Mouse (Mus musculus) yolk sac, embryonic 10.5 days (tissue): ENCODE measurements at regions not wholly inside any gene's neighbourhood (a gene's known extent, or its start where the extent isn't known, plus 50 kb on each side); places are given as distances from the start of the nearest gene placed in this dataset.

ENCODE experiments used
- DNase-seq: peaks from one replicate; pipeline ENCODE4 v3.0.0-alpha.2; 2017; ENCODE audit warnings: low spot score

DNA sequence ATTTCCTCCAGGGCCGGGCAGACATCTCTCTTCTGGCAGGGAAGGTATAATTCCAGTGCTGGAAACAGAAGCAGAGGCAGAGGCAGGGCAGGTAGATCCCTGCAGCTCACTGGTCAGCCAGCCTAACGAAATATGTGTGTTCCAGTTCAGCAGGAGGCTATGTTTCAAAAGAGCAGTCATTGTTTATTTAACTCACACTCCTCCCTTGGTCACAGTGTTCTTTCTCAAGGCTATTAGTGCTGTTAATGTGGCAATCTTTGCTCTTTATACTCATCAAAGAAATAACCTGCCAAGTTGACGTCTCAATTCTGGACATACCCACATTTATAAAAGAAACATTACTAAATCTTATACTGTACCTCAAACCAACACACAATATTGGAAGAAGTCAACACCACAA, 253.3 kb upstream of the Adgrl3 start:
- no peak for DNase-seq

DNA sequence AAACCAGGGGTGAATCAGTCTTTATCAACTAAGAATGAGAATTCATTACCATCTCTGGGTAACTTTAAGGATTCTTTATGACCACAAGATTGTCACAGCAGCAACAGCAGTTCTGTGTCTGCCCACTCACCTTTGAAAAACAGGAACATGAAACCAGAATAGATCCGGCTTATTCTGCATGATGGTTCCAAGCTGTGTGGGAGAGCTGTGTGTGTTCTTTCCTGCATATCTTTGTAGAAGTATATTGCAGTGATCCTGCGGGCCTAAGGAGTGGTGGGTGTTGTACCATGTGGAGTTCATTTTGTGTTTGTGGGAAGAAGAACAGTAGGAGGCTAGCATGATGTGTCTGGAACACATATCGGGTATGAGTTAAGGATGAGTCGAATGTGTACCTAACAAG, 236.0 kb upstream of the Adgrl3 start:
- DNase-seq, result no peak

- no peak for DNase-seq
Observed at GRCm38 (mm10) chr5:80784746-80785145, 235.2 kb upstream of the Adgrl3 start.

- no peak for DNase-seq
Observed at GRCm38 (mm10) chr5:80791658-80792057, 228.3 kb upstream of the Adgrl3 start.

GRCm38 (mm10) chr5:80799777-80800176, 220.2 kb upstream of the Adgrl3 start:
- DNase-seq, result no peak

DNA sequence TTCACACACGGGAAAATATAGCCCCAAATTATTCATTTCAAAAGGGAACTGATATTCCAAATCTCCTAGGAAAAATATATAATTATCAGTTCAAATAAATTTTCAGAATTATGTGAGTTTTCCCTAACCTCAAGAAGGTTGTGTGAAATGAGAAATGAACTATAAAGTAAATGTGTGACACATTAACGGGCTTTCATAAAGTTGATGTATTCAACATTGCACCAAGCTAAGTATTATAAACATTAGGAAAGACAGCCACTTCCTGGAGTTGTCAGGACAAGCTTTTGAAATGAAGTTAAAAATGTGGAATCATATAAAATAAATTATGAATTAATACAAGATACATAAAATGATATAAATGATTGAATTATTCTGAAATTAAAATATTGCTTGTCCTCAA, 207.0 kb upstream of the Adgrl3 start:
- DNase-seq, result no peak

- DNase-seq, result no peak
Observed at GRCm38 (mm10) chr5:80819208-80819607, 200.7 kb upstream of the Adgrl3 start.

DNA sequence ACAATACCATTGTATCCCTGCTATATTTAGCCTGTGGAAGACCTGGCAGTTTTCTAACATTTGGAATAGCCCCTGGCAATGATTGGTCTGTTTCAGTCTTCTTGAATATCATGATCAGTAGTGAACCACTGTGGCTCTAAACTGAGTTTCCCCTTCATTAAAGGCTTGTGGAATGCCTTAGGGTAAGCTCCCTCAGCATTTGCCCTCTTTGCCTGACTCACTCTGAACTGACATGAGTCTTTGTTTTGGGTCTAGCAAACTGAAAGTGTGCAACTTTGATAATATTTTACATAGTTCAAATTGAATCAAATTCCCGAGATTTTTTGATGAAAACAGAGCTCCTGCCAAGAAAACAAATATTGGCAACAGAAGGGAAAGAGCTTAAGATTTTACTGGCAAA, 177.4 kb upstream of the Adgrl3 start:
- DNase-seq, result no peak

- no peak for DNase-seq
Observed at GRCm38 (mm10) chr5:80855034-80855433, 164.9 kb upstream of the Adgrl3 start.

GRCm38 (mm10) chr5:80876600-80876999, 143.3 kb upstream of the Adgrl3 start:
- no peak for DNase-seq

DNA sequence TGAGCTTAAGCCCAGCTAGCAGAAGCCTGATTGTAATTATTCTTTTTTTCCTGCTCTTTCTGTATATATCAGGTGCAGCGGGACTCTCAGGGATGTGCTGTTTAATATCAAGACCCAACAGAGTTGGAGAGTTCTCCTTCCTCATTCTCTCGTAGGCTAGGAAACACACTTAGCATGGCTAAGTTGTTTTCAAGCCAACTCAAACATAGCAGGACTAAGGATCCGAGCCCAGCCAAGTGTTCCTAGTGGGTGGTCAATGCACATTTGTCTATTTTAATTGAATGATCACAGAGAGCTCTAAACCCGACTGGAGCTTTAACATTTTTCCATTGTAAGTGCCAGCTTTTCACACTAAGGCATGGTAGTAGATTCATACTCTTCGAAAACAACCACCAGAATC, 121.7 kb upstream of the Adgrl3 start:
- DNase-seq, result no peak

DNA sequence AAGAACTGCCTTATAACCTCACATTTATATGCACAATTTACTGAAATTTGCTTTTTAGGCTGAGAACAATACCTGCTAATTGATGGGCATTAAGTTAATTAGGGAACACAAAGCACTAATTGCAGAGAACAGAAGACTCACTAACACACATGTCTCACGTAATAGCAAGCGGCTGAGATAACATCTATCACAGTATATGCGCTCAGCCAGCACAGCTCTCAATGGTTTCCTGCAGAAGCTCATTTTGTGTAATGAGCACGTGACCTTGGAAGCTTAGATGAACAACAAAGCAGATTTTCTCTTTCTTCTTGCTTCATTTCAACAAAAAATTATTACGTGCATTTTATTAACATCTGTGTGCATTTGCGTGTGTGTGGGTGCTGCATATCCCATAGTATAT, 111.2 kb upstream of the Adgrl3 start:
- no peak for DNase-seq

- no peak for DNase-seq
Observed at GRCm38 (mm10) chr5:80938791-80939190, 81.1 kb upstream of the Adgrl3 start.

GRCm38 (mm10) chr5:80951861-80952599, 67.9 kb upstream of the Adgrl3 start:
- DNase-seq, result no peak

- DNase-seq, result peak; percentile 36
Observed at GRCm38 (mm10) chr5:80952600-80953218, 67.2 kb upstream of the Adgrl3 start.
